Mouse (Mus musculus): ENCODE data around the gene Rundc3a.
"Not testable (repeated sequence)": the region's sequence is repeated elsewhere in the genome, so short reads cannot be mapped to it uniquely, and the experiment has no call there.

DNA sequence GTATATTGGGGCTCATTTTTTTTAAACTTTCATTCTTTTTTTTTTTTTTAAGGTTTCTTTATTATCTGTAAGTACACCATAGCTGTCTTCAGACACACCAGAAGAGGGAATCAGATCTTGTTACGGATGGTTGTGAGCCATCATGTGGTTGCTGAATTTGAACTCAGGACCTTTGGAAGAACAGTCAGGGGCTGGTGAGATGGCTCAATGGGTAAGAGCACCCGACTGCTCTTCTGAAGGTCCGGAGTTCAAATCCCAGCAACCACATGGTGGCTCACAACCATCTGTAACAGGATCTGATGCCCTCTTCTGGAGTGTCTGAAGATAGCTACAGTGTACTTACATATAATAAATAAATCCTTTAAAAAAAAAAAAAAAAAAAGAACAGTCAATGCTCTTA is 17.1 kb downstream of the Rundc3a start:
- TF ChIP-seq POLR2A (IDR thresholded peaks at IDR 0.05; ENCODE audit: insufficient read length, low read depth); MAX (IDR thresholded peaks at IDR 0.05; ENCODE audit: low read depth); TCF12 (IDR thresholded peaks at IDR 0.05; ENCODE audit: insufficient read depth, poor library complexity, severe bottlenecking); SRF (IDR thresholded peaks at IDR 0.05; ENCODE audit: control insufficient read depth, insufficient read length, low read depth); E2F4 (IDR thresholded peaks at IDR 0.05; ENCODE audit: insufficient read depth): not testable (repeated sequence)

All from myocyte (in vitro differentiated cells).